Mouse (Mus musculus): ENCODE measurements around the gene Ankrd13d.

- TF ChIP-seq CTCF (IDR thresholded peaks at IDR 0.05; ENCODE audit: extremely low read depth, insufficient read depth, insufficient read length, insufficient replicate concordance): no peak
- TF ChIP-seq POLR2A (IDR thresholded peaks at IDR 0.05; ENCODE audit: low read depth, low read length): no peak
These were observed 12.0 kb downstream of the Ankrd13d start for GRCm38 (mm10) chr19:4270972-4271371.
